Mouse (Mus musculus) forebrain, embryonic 13.5 days (tissue): ENCODE data around the gene Ighmbp2. TPM values are rescaled to one million over a fixed set of nuclear protein-coding genes. Genes with fewer than 3 reads are reported as not detected.
"Not testable (repeated sequence)": the region's sequence is repeated elsewhere in the genome, so short reads cannot be mapped to it uniquely, and the experiment has no call there.

ENCODE experiments used
- ATAC-seq: fragments of 200-750 bp; cut with Nextera tagmentation; 2 replicates; pipeline ENCODE4 v1.8.0; 2017
- H3K27ac ChIP-seq: fragments of 300-500 bp; sonication (generic); 2 replicates; pipeline ENCODE4 v1.5.1; 2015; ENCODE audit warnings: inconsistent platforms, mild to moderate bottlenecking, moderate library complexity
- H3K27me3 ChIP-seq: fragments of 300-500 bp; sonication (generic); 2 replicates; pipeline ENCODE4 v1.6.1; 2015; ENCODE audit warnings: mild to moderate bottlenecking, inconsistent platforms
- H3K36me3 ChIP-seq: fragments of 300-500 bp; sonication (generic); 2 replicates; pipeline ENCODE4 v1.6.1; 2015; ENCODE audit warnings: mild to moderate bottlenecking, inconsistent platforms; ENCODE audit not compliant: poor library complexity, severe bottlenecking
- H3K4me1 ChIP-seq: fragments of 300-500 bp; sonication (generic); 2 replicates; pipeline ENCODE4 v1.6.1; 2015; ENCODE audit warnings: inconsistent platforms
- H3K4me2 ChIP-seq: fragments of 300-500 bp; sonication (generic); 2 replicates; pipeline ENCODE4 v1.6.1; 2015; ENCODE audit warnings: inconsistent platforms, mild to moderate bottlenecking, moderate library complexity
- H3K4me3 ChIP-seq: fragments of 300-500 bp; sonication (generic); 2 replicates; pipeline ENCODE4 v1.5.1; 2015; ENCODE audit warnings: mild to moderate bottlenecking, inconsistent platforms
- H3K9ac ChIP-seq: fragments of 300-500 bp; sonication (generic); 2 replicates; pipeline ENCODE4 v1.6.1; 2015; ENCODE audit warnings: mild to moderate bottlenecking, inconsistent platforms
- H3K9me3 ChIP-seq: fragments of 300-500 bp; sonication (generic); replicated peaks from 2 replicates; pipeline ENCODE4 v1.6.1; 2016; ENCODE audit warnings: inconsistent platforms
- WGBS: fragments of 180-500 bp; shearing (Covaris S2); methylation state at CpG from one replicate; pipeline ENCODE4 v1.1.7; 2015; 5-methylcytosine and 5-hydroxymethylcytosine counted together
- microRNA-seq: library from miRNA; unstranded; fragments of <30 nt; microRNA quantifications from one replicate; pipeline ENCODE4, GENCODE M21; 2016
- polyA plus RNA-seq: library from polyadenylated mRNA; unstranded; fragments of >200 nt; fragmentation: Nextera tagmentation; extraction: Ambion mirVana; gene quantifications from 2 replicates; pipeline ENCODE4 v1.2.1, GENCODE M21; 2015

The Ighmbp2 gene
- polyA plus RNA-seq, 1 experiment from 2014 or later: 10.6 TPM

- H3K4me1 ChIP-seq: no peaks in the 10 kb centered on the region
- no peak overlapping the region for H3K4me3 ChIP-seq
- H3K9ac ChIP-seq: no peak overlapping the region
- no peak for ATAC-seq
- 92% methylated on average over 3 of the region's 3 CpGs for WGBS
- H3K36me3 ChIP-seq: peaks cover 58% of the 10 kb centered on the region
- no peaks in the 10 kb centered on the region for H3K9me3 ChIP-seq
- H3K27me3 ChIP-seq: no peaks in the 10 kb centered on the region
- H3K4me2 ChIP-seq: no peak overlapping the region
- H3K27ac ChIP-seq: no peak overlapping the region
Measured at GRCm38 (mm10) chr19:3260591-3260990, 22.2 kb downstream of the Ighmbp2 start.

GRCm38 (mm10) chr19:3260016-3260415 lies 22.8 kb downstream of the Ighmbp2 start:
- H3K27me3 ChIP-seq: no peaks in the 10 kb centered on the region
- H3K36me3 ChIP-seq: peaks cover 53% of the 10 kb centered on the region
- no peaks in the 10 kb centered on the region for H3K4me1 ChIP-seq
- no peaks in the 10 kb centered on the region for H3K9me3 ChIP-seq
- H3K9ac ChIP-seq: no peak overlapping the region
- 93% methylated on average over 8 of the region's 8 CpGs for WGBS
- no peak overlapping the region for H3K27ac ChIP-seq
- H3K4me2 ChIP-seq: no peak overlapping the region
- no peak overlapping the region for H3K4me3 ChIP-seq
- ATAC-seq: no peak

- 83% methylated on average over 4 of the region's 6 CpGs for WGBS
Measured at GRCm38 (mm10) chr19:3225261-3225660, 57.6 kb downstream of the Ighmbp2 start.

GRCm38 (mm10) chr19:3214937-3215336 lies 67.9 kb downstream of the Ighmbp2 start:
- H3K4me1 ChIP-seq, H3K9ac ChIP-seq, H3K4me2 ChIP-seq, H3K36me3 ChIP-seq, H3K4me3 ChIP-seq, H3K27ac ChIP-seq, H3K9me3 ChIP-seq, H3K27me3 ChIP-seq, ATAC-seq: not testable (repeated sequence)
- WGBS: 75% methylated on average over 1 of the region's 1 CpGs

More at GRCm38 (mm10) chr19:3225261-3225660, 57.6 kb downstream of the Ighmbp2 start:
- H3K4me2 ChIP-seq, H3K4me1 ChIP-seq, H3K4me3 ChIP-seq, ATAC-seq, H3K9me3 ChIP-seq, H3K27ac ChIP-seq, H3K9ac ChIP-seq, H3K36me3 ChIP-seq, H3K27me3 ChIP-seq: not testable (repeated sequence)

Small RNAs within 50 kb of the gene (microRNA-seq; reads per million reads assigned to microRNA genes)
- gene Mir6984: not detected

Other genes starting within 250 kb of the Ighmbp2 start
- gene Mrpl21, start 116 bp downstream of the Ighmbp2 start, polyA plus RNA-seq: 127 and 133 TPM in 2 replicates
- 11.0 and 12.2 TPM in 2 replicates for gene Cpt1a, start 39.3 kb upstream of the Ighmbp2 start, polyA plus RNA-seq
- gene Tesmin, start 105.8 kb upstream of the Ighmbp2 start, polyA plus RNA-seq: 0.21 and 0.30 TPM in 2 replicates
- 2.4 and 2.8 TPM in 2 replicates for gene Gal, start 131.5 kb upstream of the Ighmbp2 start, polyA plus RNA-seq